ENCODE assay signal across 15 mouse cellular contexts in the genomic region with DNA sequence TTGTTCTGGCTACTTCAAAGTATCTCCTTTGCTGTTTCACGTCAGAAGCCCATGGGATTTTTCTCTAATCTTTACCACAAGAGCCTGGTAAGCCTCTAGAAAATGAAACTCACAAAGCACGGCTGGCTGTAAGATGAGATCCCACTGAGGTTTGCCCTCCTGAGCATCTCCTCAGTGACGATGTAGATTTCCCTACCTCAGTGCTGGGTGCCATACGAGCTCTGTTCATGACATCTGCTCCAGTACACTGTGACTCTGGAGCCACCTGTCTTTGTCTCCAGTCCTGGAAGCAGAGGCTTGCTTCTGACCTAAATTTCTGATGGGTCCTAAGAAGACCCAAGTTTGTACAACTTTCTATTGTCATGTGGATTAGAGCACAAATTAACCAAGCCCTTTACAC. TPM values are rescaled to one million over a fixed set of nuclear protein-coding genes. Genes with fewer than 3 reads are reported as not detected.
DNase-seq lines count a peak whose midpoint lies in the region.
"Had no signal": no experiment of that assay in that cellular context is flagged by ENCODE, and none has a peak within 500 bp of the region (broad histone marks: within the 10 kb centered on the region; RNA-seq: fewer than 3 reads in every experiment).

No protein-coding gene starts in this region.

- DNase-seq in layer of hippocampus, adult 11-12 months (ENCODE audit: low spot score) = peak; percentile 46
- DNase-seq in layer of hippocampus, postnatal 10 days (ENCODE audit: low spot score in 2 of 2) = no peak
- DNase-seq in layer of hippocampus, postnatal 14 days (ENCODE audit: low spot score in 2 of 2) = peak; percentile 13 to 34
- no peak for DNase-seq in layer of hippocampus, adult 9-10 months (ENCODE audit: low spot score)
- peak; percentile 34 for DNase-seq in brain, adult 2 months (ENCODE audit: low read depth, low spot score)
- DNase-seq in frontal cortex, adult 2 months (ENCODE audit: extremely low spot score in 1 of 2, low spot score in 1 of 2) = no peak
- no peak for DNase-seq in heart, postnatal 10 days
- DNase-seq: adrenal gland, adult 2 months; adrenal gland, postnatal 10 days; adrenal gland, postnatal 25 days; cerebellum, adult 11-12 months; cerebellum, adult 2 months; cerebellum, adult 9-10 months; cerebellum, postnatal 10 days; cerebellum, postnatal 25 days had no signal

- intact Hi-C loops in heart, postnatal 10 days (cut with DNase I) = no loop called here

RNA-seq across cellular contexts. Expression of a gene that starts 25.0 kb away (rescaled TPM):
- 100 to 1,000 TPM in 1 of 2 experiments, 10 to 100 TPM in 1; 99.3 to 101 TPM for total RNA-seq in layer of hippocampus, postnatal 10 days (2021)
- 100 to 1,000 TPM; 129 to 140 TPM for total RNA-seq in layer of hippocampus, postnatal 14 days (2021)
- polyA plus RNA-seq in frontal cortex, adult 2 months (2012; rRNA removed) = 42.5 and 47.8 TPM in 2 replicates
- 100 to 1,000 TPM; 456 TPM for total RNA-seq in heart, postnatal 10 days (2021)

Comparison
In these comparisons a context has a peak if more than half of its experiments do, and no peak if none do; other contexts are left out.
1. DNase-seq: peak in layer of hippocampus, adult 11-12 months (single experiment), layer of hippocampus, postnatal 14 days (2 of 2) and brain, adult 2 months (single experiment); none in layer of hippocampus, postnatal 10 days (0 of 2), layer of hippocampus, adult 9-10 months (single experiment), frontal cortex, adult 2 months (0 of 2) and heart, postnatal 10 days (0 of 2).